Mouse (Mus musculus): Measurements from ENCODE around the gene Calb2. TPM values are rescaled to one million over a fixed set of nuclear protein-coding genes. Genes with fewer than 3 reads are reported as not detected.
A peak's percentile ranks its signal among the peaks of the same experiment; 100 is the strongest.

Calb2 gene
- total RNA-seq, 2 experiments from 2014 or later: 0.32 to 0.62 TPM

- DNase-seq (ENCODE audit: low spot score in 2 of 2): no peak
Measured at GRCm38 (mm10) chr8:110134236-110134635, 33.8 kb downstream of the Calb2 start.

DNA sequence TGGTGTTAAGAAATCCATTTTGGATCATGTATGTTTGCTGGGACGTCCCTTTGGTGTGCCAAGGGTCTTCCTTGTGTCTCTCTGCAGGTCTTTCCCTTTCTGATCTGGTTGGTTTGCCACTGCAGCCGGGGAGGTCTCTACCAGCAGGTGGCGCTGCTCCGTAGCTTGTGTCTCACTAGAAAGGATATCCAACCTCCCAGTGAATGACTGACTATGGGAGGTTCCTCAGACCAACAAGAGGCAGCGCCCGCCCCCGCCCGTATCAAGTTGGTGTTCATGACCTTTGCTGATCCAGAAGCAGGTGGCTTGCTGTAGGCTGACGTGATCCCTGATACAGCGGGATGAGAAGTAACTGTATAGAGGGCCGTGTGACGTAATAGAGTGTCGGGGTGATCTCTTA lies 37.5 kb downstream of the Calb2 start:
- DNase-seq (ENCODE audit: low spot score in 2 of 2): peak; percentile 55 to 74

DNA sequence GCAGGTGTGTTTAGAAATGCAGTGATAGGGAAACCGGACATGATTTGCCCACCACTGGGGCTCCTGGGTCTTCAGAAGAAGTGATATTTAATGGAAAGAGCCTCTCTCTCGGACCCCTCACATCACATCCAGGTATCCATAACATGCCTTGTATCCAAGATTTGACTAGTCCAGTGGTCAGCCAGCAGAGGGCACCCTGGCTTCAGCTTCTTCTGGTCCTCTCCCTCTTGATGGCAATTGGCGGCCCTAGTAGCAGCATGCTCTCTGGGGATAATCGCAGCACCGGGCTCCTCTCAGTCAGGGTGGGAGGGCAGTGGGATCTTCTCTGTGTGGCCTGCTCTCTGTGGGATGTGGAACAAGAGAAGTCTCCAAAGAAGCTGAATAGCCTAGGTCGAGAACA lies 48.3 kb downstream of the Calb2 start:
- DNase-seq (ENCODE audit: low spot score in 2 of 2): no peak

- DNase-seq (ENCODE audit: low spot score in 2 of 2): no peak
Measured at GRCm38 (mm10) chr8:110102653-110103052, 65.4 kb downstream of the Calb2 start, which contains the start of gene Gm17720. Gm17720 (minus strand) TSS chr8:110102753.

DNA sequence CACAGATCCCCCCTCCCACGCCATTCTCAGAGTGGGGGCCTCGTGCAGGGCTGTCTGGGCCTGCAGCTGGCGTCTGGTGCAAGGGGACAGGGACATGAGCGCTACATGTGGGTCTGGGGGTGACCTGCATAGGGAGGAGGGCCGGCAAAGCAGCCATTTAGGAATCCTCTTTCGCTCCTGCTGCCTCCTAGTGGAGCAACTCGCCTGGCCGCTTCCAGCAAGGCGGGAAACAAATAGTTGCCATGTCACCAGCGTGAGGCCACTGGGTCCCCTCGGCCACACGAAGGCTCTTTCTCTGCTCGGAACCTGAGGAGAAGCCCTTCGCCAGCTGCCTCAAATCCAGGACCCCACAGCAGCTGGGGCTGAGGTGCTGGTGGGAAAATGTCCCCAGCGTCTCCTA lies 66.3 kb downstream of the Calb2 start:
- DNase-seq (ENCODE audit: low spot score in 2 of 2): no peak

DNA sequence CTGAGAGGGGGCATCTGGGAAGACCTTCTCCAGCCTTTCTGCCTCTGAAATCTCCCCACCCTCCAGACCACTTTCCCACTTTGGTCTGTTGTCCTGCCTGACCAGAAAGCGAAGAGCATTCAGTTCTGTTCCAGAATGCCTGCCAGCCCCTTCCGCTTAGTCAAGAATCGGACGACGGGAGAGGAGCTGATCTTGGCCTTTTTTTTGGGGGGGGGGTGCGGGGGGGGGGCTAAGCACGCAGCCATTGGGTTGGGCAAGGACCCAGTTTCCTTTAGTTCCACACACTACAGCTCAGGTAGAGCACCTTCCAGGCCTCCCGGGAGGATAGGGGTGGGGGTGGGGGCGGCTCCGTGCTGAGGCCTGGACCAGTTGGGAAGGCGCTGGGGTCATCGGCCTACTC lies 67.1 kb downstream of the Calb2 start, which contains the start of gene Gm21964:
TSS of gene Gm21964 (plus strand) at position 301 of the 400 bp plus-strand sequence.
- no peak for DNase-seq (ENCODE audit: low spot score in 2 of 2)

- no peak for DNase-seq (ENCODE audit: low spot score in 2 of 2)
Measured at GRCm38 (mm10) chr8:110091869-110092268, 76.1 kb downstream of the Calb2 start.

Other genes with a start within 250 kb of the Calb2 start
- under 1 TPM; 0.18 to 0.27 TPM for gene Marveld3, start 206.0 kb downstream of the Calb2 start, total RNA-seq (2021)
- gene Tat, start 177.8 kb downstream of the Calb2 start, total RNA-seq (2021): under 1 TPM; 0.12 to 0.21 TPM
- gene Chst4, start 128.5 kb downstream of the Calb2 start, total RNA-seq (2021): not detected
- gene Zfp612, start 88.5 kb downstream of the Calb2 start, total RNA-seq (2021): 1 to 10 TPM; 6.1 to 6.5 TPM
- gene Gm21964, start 67.0 kb downstream of the Calb2 start, total RNA-seq (2021): not detected
- not detected for gene Gm17720, start 65.5 kb downstream of the Calb2 start, total RNA-seq (2021)
- 1 to 10 TPM; 4.3 to 5.6 TPM for gene Cmtr2, start 47.5 kb upstream of the Calb2 start, total RNA-seq (2021)
- gene Hydin, start 98.8 kb upstream of the Calb2 start, total RNA-seq (2021): under 1 TPM; 0.41 to 0.44 TPM